Mouse (Mus musculus): ENCODE measurements around the gene Taf6. TPM values are rescaled to one million over a fixed set of nuclear protein-coding genes. Genes with fewer than 3 reads are reported as not detected.

Gene Taf6
- 35.1 and 35.4 TPM in 2 replicates for polyA plus RNA-seq (2015; fragmentation: Nextera tagmentation; extraction: Ambion mirVana)

DNA sequence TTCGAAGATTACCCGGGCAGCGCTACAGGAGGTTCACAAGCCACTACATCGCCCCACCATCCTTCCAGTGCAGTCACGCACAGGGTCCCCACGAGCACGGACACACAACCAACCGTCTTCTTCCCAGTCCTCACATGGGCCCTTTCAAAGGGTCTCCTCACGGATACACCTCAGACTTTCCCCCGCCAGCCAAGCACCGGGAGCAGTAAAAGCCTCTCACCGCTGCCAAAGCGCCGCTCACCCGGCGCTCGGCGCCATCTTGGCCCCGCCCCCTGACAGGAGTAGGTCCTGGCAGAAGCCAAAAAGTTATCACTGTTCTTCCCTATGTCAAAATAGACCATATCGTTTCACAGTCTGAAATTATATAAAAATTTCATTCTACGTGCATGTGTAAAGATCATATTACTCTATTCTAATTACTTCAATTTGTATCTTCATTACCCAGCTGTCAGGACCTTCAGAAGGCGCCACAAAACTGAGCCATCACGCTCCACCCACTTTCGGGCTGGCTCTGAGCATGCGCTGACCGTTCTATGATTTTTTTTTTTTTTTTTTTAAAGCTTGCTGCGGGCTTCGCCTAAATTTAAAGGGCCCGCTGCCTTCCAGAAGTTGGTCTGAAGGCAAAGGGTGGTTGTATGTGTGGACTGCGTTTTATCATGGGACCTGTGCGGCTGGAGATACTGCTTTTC lies at the start of gene Taf6, which contains the start of gene Cnpy4:
TSS of gene Taf6 (minus strand) at position 502 of the 689 bp plus-strand sequence.
TSS of gene Cnpy4 (plus strand) at position 536 of the 689 bp plus-strand sequence.

DNA sequence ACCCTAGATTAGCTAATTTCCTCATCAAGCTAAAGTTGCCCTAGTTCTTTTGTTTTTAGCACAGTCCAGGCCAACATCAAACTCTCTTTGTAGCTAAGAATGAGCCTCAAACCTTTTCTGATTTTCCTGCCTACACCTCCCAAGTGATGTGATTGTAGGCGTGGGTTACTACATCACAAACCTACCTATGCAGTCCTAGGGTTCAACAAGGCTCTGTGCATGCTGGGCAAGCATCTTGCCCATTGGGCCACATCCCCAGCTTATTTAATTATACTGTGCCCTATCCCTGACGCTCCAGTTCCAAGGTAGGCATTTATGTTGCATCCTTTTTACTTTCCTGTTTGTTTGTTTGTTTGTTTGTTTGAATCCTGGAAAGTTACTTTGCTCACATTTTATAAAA lies 38.4 kb upstream of the Taf6 start, which contains the start of gene Nxpe5:
TSS of gene Nxpe5 (plus strand) at position 199 of the 400 bp plus-strand sequence.

DNA sequence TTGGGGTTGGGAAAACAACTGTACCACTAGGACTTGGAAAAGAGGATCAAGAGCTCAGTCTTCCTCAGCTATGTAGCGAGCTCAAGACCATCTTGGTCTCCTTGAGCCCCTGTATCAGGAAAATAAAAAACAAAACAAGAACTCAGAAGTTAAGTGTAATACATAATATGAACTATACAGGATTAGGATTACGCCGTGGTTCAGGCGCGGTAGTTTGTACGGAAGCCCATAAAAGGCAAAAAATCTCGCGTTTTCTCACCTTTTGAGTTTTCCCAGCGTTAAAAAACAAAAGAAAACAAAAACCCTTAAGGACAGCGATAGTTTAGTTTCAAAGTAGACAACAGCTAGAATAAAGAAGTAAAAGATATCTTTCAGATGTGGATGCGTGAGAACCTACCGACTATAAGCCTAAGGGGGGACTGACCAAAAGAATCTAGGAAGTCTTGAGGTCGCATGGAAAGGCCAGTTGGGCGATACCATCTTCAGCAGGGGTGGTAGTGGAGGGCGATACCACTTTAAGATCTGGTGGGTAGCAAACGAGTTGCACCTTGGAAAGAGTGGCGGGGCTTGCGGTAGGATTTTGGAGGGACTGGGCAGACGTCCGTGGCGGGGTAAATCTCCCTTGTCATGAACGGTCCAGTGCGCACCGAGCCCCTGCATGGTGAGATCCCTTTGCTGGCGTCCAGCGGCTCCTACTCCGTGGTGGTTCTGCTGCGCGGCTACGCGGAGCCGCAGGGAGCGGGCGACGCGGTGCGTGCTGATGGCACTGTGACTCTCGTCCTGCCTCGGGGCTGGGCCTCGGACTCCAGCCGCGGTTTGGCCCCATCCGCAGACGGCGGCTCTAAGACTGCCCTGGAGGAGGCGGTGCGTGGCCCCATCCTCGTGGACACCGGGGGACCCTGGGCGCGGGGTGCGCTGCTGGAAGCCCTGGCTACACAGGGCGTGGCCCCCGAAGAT lies 6.8 kb upstream of the Taf6 start, which contains the start of gene Mblac1:
TSS of gene Mblac1 (plus strand) at position 544 of the 957 bp plus-strand sequence.

DNA sequence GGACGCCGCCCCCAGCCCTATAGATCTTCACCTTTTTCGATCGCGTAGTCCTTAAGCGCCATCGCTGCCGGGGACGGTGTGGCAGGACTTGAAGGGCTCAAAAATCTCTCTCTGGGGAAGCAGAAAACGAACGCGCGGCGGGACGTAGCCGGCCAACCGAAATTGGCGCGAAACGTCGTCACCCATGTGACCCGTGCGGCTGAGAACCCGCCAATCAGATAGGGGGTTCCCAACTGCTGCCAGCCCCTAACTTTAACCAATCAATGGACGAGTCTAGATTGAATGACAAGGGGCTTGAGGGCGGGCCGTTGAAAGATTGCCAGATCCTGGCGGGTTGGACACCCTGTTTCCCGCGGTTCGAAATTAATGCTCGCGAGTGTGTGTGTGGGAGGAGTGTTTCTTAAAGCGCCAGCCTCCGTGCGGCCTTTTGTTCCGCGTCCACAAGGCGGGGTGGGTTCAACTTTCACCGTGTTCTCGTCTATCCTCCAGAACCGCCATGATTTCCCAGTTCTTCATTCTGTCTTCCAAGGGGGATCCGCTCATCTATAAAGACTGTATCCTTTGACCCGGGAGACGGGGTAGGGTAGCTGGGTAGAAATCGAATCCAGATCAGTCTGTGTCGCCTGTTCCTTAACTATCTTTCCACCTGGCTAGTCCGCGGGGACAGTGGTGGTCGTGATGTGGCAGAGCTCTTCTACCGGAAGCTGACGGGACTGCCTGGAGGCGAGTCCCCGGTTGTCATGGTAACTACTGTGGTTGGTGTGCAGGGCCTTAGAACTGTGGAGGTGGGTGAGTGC lies 15.4 kb downstream of the Taf6 start, which contains the start of the genes Ap4m1 and Mcm7:
TSS of gene Ap4m1 (plus strand) at position 308 of the 797 bp plus-strand sequence.
TSS of gene Mcm7 (minus strand) at position 728 of the 797 bp plus-strand sequence.

DNA sequence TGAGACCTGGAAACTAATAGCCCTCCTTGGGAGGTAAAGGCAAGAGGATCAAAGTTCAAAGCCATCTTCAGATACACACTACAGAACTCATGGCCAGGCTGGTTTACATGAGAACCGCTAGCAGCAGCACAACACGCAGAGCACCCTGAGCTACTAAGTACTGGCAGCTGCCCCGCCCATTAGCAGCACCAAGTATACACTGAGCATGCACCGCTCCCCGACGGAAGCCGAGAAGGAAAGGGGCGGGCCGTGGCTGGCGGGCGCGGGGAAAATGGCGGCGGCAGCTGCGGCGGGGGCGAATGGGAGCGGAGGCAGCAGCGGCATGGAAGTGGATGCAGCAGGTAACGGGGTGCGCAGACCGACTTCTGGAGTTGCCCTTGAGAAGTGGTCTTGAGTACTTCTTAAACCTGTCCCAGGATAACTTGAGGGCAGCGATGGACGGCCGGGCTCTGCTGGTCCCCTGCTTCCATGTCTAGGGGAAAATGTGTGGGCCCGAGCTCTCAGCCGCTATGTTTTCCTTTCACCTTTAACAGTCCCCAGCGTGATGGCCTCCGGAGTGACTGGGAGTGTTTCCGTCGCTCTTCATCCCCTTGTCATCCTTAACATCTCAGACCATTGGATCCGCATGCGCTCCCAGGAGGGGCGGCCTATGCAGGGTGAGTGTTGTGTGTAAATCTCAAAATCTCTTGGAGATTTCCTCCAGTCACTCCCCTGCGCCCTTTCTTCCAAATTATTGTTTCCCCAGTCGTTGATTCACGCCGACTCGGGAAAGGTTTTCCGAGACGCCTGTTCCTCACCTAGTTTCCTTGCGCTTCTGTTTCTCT lies 26.2 kb downstream of the Taf6 start, which contains the start of gene Cops6:
TSS of gene Cops6 (plus strand) at position 230 of the 824 bp plus-strand sequence.

DNA sequence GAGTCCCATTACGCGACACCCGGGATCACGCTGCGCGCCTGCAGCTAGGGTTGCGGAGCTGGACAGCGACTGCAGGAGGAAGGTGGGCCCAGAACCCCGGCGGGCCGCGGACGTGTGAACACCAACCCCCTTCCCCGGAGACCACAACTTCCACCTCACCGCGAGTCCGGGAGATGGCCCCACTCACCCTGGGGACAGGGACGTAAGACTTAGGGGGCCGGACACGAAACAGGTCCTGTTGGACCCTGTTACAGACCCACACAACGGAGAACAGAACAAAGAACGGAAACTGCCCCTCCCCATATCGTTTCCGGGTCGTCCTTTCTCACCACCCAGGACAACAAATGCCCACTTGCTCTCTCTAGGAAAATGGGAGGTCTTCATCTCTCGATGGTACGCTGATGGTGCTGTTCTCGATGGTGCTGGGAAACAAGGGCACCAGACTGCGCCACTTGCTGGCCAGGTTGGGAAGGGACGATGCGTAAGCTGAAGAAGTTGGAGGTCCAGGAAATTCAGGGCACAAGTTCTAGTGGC lies 31.7 kb downstream of the Taf6 start, which contains the start of gene Zfp113:
TSS of gene Zfp113 (minus strand) at position 302 of the 534 bp plus-strand sequence.

MicroRNAs encoded within 50 kb of the gene (microRNA counts, 519-probe panel; counts per million panel counts)
- 7,810 counts per million, percentile 77 among the panel's probes with 10 or more counts for microRNA mmu-miR-106b
- microRNA mmu-miR-25 = 9,119 counts per million, percentile 88 among the panel's probes with 10 or more counts
- 7,854 counts per million, percentile 77 among the panel's probes with 10 or more counts for microRNA mmu-miR-93

Other genes with a start within 250 kb of the Taf6 start
- 0.04 TPM in 1 of 2 replicates, not detected in the other for gene Gjc3, start 224.4 kb downstream of the Taf6 start, polyA plus RNA-seq (2015; fragmentation: Nextera tagmentation; extraction: Ambion mirVana)
- gene Azgp1, start 205.9 kb downstream of the Taf6 start, polyA plus RNA-seq (2015; fragmentation: Nextera tagmentation; extraction: Ambion mirVana) = 0.46 TPM in 1 of 2 replicates, not detected in the other
- gene Smok3a, start 166.2 kb downstream of the Taf6 start, polyA plus RNA-seq (2015; fragmentation: Nextera tagmentation; extraction: Ambion mirVana) = not detected in 2 replicates
- gene Smok3b, start 166.0 kb downstream of the Taf6 start, polyA plus RNA-seq (2015; fragmentation: Nextera tagmentation; extraction: Ambion mirVana) = not detected in 2 replicates
- gene Smok3c, start 134.3 kb downstream of the Taf6 start, polyA plus RNA-seq (2015; fragmentation: Nextera tagmentation; extraction: Ambion mirVana) = not detected in 2 replicates
- gene Zkscan1, start 102.4 kb downstream of the Taf6 start, polyA plus RNA-seq (2015; fragmentation: Nextera tagmentation; extraction: Ambion mirVana) = 4.9 and 5.4 TPM in 2 replicates
- gene Zscan21, start 70.5 kb downstream of the Taf6 start, polyA plus RNA-seq (2015; fragmentation: Nextera tagmentation; extraction: Ambion mirVana) = 14.2 and 17.9 TPM in 2 replicates
- 6.2 and 7.3 TPM in 2 replicates for gene Zfp113, start 31.7 kb downstream of the Taf6 start, polyA plus RNA-seq (2015; fragmentation: Nextera tagmentation; extraction: Ambion mirVana)
- gene Cops6, start 26.4 kb downstream of the Taf6 start, polyA plus RNA-seq (2015; fragmentation: Nextera tagmentation; extraction: Ambion mirVana) = 124 and 131 TPM in 2 replicates
- gene Ap4m1, start 15.4 kb downstream of the Taf6 start, polyA plus RNA-seq (2015; fragmentation: Nextera tagmentation; extraction: Ambion mirVana) = 9.1 and 9.7 TPM in 2 replicates
- gene Mcm7, start 15.0 kb downstream of the Taf6 start, polyA plus RNA-seq (2015; fragmentation: Nextera tagmentation; extraction: Ambion mirVana) = 197 and 222 TPM in 2 replicates
- gene Cnpy4, start within 50 bp of the Taf6 start, polyA plus RNA-seq (2015; fragmentation: Nextera tagmentation; extraction: Ambion mirVana) = 20.0 and 20.2 TPM in 2 replicates
- 6.0 and 7.3 TPM in 2 replicates for gene Mblac1, start 6.9 kb upstream of the Taf6 start, polyA plus RNA-seq (2015; fragmentation: Nextera tagmentation; extraction: Ambion mirVana)
- 1.1 and 1.6 TPM in 2 replicates for gene Nxpe5, start 38.4 kb upstream of the Taf6 start, polyA plus RNA-seq (2015; fragmentation: Nextera tagmentation; extraction: Ambion mirVana)
- gene Lamtor4, start 68.0 kb upstream of the Taf6 start, polyA plus RNA-seq (2015; fragmentation: Nextera tagmentation; extraction: Ambion mirVana) = 59.8 and 75.8 TPM in 2 replicates
- gene BC037034, start 76.6 kb upstream of the Taf6 start, polyA plus RNA-seq (2015; fragmentation: Nextera tagmentation; extraction: Ambion mirVana) = 8.0 and 8.6 TPM in 2 replicates
- 0.49 and 0.56 TPM in 2 replicates for gene Gal3st4, start 85.4 kb upstream of the Taf6 start, polyA plus RNA-seq (2015; fragmentation: Nextera tagmentation; extraction: Ambion mirVana)
- gene Gm43720, start 92.5 kb upstream of the Taf6 start, polyA plus RNA-seq (2015; fragmentation: Nextera tagmentation; extraction: Ambion mirVana) = not detected in 2 replicates
- gene Gpc2, start 92.6 kb upstream of the Taf6 start, polyA plus RNA-seq (2015; fragmentation: Nextera tagmentation; extraction: Ambion mirVana) = 1.5 TPM in 2 replicates
- gene Stag3, start 92.8 kb upstream of the Taf6 start, polyA plus RNA-seq (2015; fragmentation: Nextera tagmentation; extraction: Ambion mirVana) = 1.8 and 2.4 TPM in 2 replicates
- gene Pvrig, start 154.5 kb upstream of the Taf6 start, polyA plus RNA-seq (2015; fragmentation: Nextera tagmentation; extraction: Ambion mirVana) = 0.52 and 1.0 TPM in 2 replicates